Mouse (Mus musculus) T-helper 2 cell (primary cell): Measurements from ENCODE around the gene Rreb1.

Experiments used
- in situ Hi-C: fragments of 300-600 bp; cut with MboI, MseI; formaldehyde crosslinking; loops from one replicate; pipeline ENCODE4 v1.15.1; 2025; ENCODE audit warnings: high pct_unique_total_duplicates

Rreb1 gene

DNA sequence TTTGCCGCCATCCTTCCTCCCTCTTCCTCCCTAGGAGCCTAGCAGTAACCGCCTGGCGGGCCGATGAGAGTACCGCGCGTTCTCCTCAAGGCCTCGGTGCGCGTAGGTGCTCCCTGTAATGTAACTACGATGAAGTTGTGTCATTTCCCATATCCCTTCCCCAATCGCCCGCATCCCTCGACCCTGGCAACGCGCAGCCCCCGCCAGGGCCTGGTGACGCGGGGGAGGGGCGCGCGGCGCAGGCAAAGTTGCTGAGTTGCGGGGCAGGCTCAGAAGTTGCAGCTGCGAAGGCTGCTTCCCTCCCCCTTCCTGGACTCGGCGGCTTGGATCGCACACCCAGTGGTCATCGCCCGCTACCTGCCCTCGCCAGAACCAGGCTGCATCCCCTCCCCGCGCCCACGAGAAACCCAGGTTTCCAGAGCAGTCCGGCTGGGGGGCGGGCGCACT is at the start of gene Rreb1:
TSS of gene Rreb1 (plus strand) at position 254 of the 447 bp plus-strand sequence.
- in situ Hi-C loops: no loop called here

DNA sequence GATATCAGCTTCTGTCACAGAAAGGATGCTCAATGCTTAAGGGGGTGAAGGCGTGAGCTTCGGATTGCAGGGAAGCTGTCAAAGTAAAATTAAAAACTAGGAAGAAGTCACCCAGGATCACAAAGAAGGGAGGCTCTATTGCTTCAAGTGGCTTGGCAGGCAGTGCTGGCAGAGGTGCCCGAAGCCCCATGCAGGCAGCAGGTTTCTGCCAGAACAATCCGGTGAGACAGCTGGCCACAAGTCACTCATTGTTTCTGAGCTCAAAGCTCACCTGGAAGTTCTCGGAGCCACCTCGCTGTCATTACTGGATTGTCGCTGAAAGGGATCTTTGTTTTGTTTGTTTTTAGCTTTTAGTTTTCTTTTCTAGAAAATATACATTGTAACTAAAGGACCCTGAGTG is 49.6 kb upstream of the Rreb1 start:
- in situ Hi-C loops: no loop called here

DNA sequence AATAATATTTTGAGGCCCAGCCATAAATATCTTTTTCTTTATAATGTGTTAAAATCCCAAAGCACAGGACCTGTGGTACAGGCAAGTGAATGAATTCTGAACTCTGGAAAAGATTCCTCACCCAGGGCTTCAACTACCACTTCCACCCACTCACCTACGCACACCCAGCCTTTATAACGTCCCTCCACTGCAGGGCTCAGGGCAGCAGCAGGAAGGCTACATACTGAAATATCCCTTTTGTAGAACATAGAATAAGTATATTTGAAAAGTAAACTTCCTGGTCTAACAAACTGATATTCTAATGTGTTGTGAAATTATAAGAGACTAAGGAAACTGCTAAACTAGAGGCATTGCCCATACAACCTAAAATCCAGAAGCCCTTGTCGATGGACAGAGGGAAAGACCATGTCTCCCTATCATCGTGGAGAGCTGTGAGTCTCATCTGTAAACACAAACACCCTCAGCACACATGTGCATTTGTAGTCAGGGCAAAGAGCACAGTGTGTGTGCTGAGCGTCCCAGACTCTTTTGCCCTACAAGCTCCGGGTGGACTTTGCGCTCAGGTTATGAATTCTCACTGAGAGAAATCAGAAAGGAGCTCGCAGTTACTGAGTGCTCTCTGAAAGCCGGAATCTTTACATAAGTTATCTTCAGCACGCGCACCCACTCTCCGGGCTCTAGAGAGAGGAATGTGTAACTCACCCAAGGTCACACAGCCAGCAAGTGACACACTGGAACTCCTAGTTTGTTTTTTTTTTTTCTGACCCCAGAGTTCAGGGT is 46.1 kb upstream of the Rreb1 start:
- in situ Hi-C loops: no loop called here

DNA sequence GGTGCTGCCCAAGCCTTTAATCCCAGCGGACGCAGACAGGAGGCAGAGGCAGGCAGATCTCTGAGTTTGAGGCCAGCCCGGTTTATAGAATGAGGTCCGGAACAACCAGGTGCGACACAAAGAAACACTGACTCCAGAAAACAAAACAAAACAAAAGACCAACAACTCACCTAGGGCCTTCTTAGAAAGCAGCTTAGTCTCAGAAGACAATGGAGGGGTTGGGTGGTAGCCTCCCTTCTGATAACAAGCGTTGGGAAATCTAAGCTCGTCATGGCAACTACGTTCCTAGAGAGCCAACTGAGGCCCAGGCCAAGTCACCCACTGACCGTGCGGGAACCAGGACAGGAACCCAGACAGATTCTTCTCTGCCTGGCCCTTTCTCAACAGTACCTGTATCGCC is 43.7 kb upstream of the Rreb1 start:
- in situ Hi-C loops: no loop called here

DNA sequence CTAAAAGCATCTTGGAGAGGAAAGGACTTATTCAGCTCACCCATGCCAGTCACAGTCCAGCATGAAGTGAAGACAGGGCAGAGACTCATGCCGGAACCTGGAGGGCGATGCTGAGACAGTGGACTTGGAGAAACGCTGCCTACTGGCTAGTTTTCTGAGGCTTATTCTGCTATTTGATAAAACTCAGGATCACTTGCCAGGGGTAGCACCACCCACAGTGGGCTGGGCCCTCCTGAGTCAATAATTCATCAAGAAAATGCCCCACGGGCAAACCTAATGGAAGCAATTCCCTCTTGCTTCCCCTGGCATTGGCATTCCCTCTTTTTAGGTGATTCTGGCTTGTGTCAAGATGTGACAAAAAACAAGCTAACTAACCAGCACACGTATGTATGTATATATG is 38.1 kb upstream of the Rreb1 start:
- in situ Hi-C loops: no loop called here

DNA sequence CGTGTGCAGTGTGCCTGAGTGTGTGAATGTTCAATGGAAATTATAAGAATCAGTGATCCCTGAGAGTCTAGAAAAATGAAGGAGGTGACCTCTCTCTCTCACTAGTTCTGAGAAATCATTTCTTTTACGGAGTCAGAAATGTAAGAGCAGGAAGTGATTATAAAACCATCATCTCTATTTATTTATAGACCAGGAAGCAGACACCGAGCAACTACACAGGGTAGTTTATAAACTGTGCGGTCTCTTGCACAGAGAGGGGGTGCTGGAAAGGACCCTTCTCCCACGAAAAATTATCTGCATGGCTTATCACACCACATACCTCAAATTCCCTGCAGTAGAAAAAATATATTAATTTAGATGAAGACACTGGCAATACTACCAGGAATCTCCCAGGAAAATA is 37.4 kb upstream of the Rreb1 start:
- in situ Hi-C loops: no loop called here

DNA sequence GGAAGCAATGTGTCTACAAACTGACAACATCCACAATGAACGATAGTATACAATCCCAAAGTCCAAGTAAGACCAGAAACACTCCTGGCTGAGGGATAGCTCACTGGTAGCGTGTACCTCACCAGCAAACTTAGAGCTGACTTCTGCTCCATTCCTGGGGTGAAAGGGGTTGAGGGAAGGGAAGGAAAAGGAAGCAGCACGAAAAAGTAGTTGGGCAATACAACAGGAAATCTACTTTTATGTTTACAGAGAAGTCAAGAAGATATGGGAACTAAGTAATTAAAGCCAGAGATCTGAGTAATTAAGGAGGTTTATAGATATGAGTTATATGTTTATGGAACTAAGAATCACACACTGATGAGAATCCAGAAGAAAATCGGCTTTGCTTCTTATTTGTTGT is 36.0 kb upstream of the Rreb1 start:
- in situ Hi-C loops: no loop called here

DNA sequence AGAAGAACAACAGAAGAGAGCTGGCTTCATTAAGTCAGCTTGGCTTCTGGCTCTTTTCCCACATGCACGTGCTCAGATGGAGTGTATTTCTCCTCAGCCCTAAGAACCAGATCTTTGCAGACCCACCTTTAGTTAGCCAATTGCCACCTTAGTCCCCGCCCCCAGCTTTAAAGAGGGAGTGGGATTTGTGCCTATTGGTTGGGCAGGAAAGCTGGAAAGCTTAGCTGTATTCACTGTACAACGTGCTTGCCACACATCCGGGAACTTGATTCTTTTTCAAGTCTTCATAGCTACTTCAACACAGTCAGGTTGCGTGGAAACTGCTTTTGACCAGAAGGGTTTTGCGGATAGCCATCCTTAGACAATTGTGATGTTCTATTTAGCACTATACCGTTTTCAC is 30.7 kb upstream of the Rreb1 start:
- in situ Hi-C loops: no loop called here

DNA sequence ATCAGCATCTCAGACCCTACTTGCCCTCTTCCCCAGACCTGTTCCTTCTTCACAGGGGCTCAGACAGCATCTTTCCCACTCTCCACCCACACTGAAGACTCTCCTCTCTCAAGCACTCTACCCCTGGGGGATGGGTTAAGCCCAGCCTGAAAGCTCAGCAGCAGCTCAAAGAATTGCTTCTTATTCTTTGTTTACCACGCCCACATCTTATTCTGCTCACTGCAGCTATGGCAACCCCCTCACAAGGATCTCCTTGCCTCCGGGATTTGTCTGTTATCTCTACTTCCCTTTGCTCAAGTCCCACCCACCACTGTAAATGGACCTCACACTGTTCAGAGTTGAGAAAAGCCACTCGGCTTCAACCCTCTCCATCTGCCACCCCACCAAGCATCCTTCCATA is 28.7 kb upstream of the Rreb1 start:
- in situ Hi-C loops: no loop called here

DNA sequence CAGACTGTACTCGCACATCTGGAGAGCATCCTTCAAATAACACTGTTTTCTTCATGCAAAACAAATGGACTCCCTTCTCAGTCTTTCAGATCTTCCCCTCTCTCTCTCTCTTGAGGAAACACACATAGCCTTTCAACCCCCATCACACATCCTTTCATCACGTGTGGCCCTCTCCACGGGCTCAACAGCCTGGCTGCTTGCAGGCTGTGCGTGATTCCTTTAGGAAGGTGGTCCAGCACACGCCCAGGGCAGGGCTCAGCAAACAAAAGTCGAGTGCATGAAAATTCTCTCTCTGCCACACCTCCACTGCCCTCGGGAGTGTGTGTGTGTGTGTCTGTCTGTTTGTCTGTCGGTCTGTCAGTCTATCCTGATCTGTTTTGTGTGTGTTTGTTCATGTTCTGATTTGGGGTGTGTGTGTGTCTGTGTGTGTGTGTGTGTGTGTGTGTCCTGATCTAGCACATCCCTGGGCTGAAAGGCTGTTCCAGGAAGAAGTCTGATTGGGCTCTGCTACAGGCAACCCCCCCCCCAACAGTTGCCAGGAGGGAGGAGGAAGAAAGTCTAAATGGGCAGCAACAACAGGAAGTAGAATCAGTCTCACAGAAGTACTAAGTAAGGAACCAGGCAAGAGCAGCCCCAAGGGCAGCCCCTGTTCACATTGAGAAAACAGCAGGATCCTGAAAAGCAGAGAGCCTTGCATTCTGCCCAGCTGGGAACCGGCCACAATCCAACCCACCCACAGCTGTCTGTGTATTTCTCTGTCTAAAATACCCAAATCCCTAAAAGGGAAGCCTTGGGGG is 26.8 kb upstream of the Rreb1 start:
- in situ Hi-C loops: no loop called here

DNA sequence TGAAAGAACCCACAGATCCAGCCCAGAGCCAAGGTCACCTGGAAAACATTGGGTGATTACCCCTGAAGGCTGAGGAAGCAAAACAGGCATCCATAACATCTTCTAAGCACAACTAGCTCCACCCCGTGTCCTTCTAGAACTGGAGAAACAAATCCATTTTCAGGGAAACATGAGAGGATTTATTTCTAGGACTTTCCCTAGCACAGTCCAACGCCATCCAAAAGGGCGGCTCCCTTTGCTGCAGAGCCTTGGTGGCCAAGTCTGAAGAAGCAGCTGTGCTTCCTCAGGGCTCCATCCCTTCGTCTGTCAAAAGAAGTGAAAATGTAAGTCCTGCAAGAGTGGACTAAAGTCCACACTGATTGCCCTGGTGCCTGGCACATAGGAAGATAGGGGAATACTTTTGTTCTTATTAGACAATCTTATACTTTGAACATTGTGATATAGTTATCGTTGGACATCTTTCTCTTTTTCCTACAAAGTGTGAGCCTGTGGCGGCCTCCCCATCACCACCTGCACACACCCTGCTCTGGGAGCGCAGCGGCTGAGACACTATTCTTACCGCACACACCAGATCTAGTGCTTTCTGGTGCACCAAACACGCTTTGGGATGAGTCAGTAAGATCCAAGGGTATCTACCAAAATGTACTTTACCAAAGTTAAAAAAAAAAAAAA is 18.7 kb upstream of the Rreb1 start:
- in situ Hi-C loops: no loop called here

DNA sequence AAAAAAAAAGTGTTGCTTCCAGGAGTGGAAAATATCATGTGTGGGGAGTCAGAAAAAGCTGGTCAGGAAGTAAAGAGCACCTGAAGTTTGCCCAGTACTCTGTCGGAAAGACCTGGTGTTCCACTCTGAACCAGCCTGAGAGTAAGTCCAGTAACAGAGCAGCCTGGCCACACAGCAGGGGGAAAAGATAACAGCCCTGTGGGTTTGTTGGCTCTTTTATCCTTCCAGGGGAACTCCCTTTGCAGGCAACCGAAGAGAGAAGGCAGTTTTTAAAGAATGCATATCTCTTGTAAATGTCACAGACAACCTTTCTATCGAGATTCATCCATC is 18.2 kb upstream of the Rreb1 start:
- in situ Hi-C loops: no loop called here

DNA sequence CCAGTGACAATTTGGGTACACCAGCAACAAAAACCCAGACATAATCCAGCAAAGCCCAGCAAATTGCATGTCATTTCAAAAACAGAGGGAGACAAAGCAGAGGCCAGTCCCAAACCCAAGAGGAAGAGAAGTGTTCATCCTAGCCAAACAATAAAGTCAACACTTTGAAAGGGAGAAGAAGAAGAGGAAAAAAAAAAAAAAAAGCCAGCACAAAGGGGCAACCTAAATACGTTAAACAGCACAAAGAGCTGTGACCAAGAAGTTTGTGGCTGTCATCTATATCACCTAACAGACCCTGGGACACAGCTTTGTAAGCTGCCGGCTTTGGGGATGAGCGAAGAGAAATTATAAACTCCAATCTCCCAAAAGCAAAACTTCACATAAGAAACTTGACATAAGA is 17.8 kb upstream of the Rreb1 start:
- in situ Hi-C loops: no loop called here

DNA sequence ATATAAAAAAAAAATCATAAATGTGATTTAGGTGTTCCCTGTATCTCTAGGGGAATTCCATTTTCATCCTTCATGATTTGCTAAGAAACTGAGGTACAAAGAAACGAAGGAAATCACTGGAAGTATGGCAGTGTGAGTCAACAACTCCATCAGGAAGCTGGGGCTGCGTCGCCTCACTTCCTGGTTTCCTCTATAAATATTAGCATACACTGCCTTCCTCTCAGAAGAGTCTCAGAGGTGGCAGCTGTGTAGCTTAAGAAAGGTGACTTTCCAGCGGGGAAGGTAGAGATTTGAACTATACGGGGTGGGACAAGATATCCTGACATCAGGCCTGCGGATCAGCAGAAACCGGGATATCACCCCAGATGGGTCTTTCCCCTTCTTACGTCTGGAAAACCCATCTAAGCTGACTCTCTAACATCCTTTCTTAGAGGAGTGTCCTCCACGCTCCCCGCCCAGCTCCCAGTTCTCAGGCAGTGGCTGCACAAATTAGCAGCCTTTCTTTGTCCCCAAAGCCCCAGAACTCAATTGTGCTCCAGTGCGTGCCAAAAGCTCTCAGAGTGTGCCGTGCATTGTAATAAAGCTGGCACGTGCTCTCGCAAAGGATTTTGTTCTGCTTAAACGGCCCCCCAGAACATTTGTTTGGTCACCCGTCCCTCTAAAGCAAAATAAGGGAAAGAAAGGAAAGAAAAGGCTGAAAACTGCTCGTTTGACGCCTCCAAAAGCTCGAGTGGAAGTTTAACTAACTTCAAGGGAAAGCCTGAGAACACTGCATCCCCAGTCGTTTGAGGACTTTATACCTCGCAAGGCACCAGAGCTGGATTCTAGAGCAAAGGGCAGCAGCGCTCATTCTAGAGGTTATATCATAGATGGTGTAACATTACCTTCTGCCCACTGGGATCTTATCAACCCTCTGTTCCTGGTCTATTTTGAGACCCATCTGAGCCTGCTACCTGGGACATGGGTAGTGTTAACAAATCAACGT is 17.0 kb upstream of the Rreb1 start:
- in situ Hi-C loops: no loop called here

DNA sequence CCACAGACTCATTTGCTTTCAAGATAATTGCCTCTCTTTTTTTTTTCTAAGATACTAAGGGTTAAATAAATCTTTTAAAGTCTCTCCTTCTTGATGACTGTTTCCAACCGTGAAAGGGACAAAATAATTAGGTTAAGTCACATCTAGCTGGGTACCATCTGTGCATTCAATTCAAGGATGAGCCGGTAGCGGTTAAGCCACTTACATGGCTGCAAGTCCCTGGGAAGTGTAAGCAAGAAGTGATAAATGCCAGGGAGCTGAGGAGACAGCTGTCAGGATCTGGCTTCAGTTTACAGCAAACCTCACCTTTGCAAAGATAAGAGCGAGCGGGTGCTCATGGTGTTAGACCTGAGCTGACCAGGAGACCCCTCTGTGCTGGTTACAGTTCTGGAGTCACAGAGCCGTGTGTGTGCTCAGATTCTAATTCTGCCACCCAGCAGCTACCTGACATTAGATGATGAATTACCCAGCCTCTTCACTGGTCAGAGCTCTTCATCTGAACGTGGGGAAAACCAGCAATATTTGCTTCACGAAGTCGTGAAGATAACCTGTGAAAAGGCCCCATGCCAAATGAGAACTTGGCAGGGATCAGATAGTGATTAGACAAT is 14.3 kb upstream of the Rreb1 start:
- in situ Hi-C loops: no loop called here

DNA sequence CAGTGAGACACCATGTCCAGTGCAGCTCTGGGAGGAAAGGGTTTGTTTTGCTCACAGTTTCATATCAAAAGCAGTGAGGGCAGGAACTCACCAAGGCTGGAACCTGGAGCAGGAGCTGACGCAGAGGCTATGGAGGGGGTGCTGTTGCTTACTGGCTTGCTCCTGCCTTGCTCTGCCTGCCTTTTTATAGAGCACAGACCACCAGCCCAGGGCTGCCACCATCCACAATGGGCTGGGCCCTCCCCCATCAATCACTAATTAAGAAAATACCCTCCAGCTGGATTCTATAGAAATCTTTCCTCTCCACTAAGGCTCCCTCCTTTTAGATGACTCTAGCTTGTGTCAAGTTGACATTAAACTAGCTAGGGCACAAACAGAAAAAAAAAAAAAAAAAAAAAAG is 8.4 kb upstream of the Rreb1 start:
- in situ Hi-C loops: no loop called here

DNA sequence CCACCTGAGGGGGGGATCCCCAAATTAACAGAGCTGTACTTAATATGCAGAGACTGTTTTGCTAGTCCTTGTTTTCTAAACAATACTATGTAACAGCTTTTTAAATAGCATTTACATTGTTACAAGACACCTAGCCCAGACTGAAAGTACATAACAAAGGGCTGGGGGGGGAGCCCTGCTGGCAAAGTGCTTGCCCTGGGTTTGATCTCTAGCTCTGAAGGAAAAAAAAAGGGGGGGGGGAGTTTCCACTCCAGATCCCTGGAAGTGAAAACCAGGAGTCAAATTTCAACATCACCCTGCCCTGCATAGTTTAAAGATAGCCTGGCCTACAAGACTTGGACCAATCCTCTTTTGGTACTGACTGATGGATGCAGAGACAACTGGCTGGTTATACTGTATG is 4.7 kb upstream of the Rreb1 start:
- in situ Hi-C loops: no loop called here

DNA sequence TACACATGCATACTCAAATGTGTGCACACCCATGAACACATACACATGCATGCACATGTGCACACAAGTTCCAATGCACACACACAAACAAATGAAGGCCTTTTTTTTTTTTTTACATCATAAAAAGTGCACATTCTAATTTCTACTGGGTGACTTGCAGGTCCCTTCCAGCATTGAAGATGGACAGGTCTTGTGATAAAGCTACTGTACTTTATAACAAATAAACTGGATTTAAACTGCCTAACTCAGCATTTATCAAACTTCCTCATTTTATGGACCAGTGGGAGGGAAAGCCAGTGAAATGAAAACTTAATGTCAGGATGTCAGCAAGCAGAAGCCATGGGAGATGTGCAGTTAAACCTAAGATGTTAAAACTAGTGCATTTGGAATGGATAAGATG is 1.5 kb upstream of the Rreb1 start:
- in situ Hi-C loops: no loop called here

DNA sequence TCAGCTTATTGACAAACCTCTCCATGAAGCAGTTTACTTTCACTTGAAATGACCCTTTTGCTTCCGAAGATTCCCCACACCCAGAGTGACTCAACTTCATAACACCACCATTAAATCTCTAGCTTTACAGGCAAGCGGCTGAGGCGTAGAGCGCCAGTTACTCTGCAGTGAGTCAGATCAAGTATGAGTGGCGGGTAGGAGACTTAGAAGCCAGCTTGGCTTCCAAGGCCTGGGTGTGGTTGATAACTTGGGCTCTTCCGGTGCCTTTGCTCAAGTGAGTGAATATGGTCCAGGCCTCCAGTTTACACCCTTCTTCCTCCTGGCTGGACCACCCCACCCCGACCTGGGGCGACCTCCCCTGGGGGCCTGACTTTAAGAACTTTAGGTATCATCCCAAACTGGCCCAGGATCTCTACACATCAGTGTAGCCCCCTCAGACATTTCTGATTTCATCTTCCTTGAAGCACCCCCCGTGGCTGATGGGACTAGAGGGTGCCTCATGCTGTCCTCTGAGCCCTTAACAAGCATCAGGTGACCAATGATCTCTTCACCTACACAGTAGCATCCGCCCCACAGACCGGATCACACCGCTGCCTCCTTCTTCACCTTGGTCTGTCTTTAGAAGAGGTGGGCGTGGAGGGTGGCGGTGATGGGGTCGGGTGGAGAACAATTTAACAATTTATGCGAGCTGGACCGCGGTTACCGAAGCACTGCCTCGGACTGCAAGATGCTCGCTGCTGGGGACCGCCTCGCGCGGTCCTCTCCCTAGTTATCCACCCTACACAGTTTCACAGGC is 651 bp upstream of the Rreb1 start:
- in situ Hi-C loops: no loop called here

DNA sequence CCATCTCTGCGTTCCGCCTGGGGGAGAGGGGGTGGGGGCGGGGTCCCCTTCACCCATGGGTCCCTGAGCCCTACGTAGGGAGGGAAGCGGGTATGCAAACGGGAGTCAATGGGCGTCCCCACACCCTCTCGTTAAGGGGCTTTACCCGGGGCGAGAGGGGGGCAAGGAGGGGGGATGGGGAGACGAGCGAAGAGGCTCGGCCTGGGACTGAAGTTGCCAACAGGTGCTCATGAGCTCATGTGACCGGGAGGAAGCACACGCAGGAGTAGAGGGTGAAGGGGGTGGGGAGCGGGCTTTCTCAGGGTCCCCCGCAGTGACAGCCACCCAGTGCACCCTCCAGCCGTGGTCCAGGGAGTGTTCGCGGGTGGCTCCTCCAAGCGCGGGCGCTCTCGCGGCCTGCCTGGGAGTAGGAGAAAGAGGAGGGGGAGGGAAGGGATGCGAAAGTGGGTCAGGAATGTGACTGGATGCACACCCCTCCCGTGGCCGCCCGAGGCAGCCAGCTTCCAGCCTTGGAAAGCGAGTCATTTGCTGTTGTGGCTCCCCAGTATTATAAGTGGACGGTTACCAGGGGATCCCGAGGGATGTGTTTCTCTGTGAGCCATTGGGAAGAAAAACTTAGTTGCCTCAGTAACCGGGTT is 513 bp downstream of the Rreb1 start:
- in situ Hi-C loops: no loop called here
